Mouse (Mus musculus) right cerebral cortex, adult 2 months (tissue): Measurements from ENCODE around the gene E130308A19Rik.

ENCODE experiments used
- DNase-seq, 2 experiments: peaks; one replicate each; pipeline ENCODE4 v3.0.0; 2021 to 2022; ENCODE audit warnings: low spot score in 2 of 2

The E130308A19Rik gene

DNA sequence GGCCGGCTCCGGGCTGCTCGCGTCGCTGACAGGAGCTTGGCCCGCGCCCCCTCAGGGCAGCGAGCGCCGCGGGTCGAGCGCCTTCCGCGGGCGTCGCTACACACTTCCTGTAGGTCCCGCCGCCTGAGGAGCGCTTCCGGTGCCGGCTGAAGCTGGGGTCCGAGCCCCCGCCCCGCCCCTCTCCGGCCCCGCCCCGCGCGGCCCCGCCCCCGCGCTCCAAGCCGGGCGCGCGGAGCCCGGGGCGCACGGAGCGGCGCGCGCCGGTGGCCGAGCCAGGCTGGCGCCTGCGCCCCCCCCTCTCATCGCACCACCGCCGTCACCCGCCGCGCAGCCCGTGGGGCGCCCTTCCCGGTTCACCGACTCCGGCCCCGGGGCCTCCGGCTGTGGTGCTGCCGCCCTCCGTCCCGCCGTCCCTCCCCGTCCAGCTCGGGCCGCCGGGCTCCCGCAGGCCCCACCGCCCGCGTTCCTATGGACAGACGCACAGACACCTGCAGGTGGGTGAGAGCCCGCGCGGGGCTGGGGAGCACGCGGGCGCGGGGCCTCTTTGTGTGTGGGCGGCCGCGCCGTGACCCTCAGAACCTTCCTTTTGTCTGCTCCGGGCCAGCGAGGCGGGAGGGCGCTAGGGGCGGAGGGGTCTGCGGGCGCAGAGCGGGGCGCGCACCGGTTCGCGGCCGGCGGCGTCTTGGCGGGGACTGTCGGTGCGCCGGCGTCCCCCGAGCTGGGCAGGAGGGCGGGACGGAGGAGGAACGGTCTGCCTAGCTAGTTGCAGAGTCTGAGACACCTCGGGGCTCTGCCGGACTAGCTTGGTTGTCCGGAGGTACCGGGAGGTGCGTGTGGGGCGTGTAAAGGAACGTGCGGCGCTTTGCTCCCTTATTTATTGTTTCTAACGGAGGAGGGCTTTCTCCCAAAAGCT, at the start of gene E130308A19Rik:
Gene E130308A19Rik (plus strand): TSS at position 214 of the 913 bp plus-strand sequence.
- peak; percentile 33 to 53 for DNase-seq

DNA sequence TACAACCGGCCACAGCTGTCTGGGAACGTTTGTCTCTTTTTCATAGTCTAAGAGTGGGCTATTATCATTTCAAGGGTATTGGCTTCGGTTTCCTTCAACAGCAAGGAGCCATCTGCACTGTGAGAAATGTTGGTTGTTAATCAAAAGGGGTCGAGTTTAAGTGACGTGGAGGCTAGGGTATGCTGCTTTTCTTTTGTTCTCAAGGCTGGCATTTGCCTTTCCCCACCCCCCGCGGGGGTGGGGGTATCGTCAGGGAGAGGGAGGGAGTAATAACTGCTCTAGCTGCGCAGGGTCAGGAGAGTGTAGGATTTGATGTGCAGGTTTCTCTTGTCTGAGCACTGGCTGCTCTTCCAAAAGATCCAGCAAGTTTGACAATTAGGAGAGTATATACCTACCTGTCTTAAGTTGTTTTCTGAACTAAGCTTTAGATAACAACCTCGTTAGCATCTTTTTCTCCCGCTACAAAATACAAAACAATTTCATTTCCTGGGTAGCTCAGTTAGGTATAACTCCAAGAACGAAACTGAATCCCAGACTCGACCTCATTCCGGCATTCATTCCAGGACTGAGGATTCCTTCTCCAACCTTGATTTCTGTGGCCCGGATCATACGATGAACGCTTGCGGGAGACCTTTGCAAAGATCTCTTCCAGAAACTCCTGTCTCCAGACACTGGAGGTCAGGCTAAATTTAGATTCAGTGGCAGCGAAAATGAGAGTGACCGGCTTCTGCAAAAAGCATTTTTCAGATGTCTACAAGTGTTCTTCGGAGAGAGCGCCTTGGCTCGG, 45.3 kb upstream of the E130308A19Rik start:
- peak in 1 of 2 experiments; percentile 12 for DNase-seq

DNA sequence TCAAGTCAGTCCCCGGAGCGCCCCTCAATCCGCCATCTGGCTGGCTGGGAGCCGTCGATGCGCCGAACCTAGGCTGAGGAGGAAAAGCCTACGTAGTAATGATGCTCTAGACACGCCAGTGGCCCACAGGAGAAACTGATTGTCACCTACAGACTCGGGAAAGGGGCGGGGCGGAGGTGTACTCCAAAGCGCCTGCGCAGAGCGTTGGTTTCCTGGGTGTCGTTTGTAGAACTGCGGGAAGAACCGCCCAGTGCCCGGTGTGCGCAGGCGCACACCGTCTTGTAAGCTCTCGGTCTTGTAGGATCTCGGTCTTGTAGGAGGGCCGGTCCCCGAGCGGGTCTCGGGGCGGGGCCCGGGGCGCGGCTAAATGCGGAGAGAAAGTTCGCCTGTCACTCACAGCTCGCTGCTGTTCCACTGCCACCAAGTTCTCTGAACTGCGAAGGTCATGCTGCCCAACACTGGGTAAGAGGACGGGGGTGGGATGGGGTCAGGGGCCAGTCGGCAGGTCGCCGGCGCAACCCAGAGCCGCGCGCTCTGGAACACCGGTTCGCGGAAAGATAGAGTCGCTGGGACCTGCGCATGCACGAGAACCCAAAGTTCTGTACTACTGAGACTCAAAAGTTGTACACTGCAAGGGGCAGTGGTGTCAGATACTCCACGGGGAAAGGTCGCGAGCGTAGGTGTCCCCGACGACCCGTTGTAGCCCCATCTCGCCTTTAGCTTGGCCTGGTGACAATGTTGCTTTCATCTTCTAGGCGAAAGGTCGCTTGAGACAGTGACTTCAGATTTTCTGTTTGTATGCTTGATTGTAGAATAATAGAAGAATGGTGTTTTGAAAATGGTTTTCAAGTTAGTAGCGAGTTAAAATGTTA, 44.5 kb upstream of the E130308A19Rik start, which contains the start of gene Hsdl2:
Gene Hsdl2 (plus strand): TSS at position 250 of the 872 bp plus-strand sequence.
- peak; percentile 99 to 100 for DNase-seq

DNA sequence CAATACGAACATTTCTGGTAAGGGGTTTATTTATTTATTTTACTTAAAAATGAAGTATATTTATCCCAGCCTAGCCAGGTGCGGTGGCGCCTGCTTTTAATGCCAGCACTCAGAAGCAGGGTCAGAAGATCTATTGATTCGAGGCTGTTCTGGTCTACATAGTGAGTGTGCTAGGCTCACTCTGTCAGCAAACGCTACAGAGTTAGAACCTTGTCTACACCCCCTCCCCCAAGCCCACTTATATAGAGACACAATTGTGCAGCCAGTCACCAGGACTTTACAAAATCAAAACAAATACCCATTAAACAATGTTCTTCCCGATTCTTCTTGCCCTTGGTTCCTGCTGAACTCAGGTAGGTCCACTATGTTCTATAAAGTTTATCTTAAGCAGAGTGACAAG, 43.8 kb upstream of the E130308A19Rik start:
- DNase-seq = no peak

DNA sequence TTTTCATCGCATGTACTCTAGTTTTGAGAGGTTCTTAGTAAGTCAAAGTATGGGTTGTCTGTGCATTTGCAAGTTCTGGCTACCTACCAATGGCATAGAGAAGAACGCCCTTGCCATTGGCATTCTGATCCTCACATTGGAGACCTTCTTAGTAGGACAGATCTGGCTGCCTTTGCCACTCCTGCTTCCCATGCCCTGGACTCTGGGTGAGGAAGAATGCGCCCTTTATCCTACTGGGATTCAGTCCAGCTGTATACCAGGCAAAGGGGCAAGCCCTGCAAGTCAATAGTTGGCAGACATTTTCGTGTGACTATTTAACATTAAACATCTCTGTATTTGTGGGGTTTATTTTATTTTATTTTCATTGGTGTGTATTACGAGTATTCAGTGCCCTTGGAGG, 40.9 kb upstream of the E130308A19Rik start:
- DNase-seq = no peak

DNA sequence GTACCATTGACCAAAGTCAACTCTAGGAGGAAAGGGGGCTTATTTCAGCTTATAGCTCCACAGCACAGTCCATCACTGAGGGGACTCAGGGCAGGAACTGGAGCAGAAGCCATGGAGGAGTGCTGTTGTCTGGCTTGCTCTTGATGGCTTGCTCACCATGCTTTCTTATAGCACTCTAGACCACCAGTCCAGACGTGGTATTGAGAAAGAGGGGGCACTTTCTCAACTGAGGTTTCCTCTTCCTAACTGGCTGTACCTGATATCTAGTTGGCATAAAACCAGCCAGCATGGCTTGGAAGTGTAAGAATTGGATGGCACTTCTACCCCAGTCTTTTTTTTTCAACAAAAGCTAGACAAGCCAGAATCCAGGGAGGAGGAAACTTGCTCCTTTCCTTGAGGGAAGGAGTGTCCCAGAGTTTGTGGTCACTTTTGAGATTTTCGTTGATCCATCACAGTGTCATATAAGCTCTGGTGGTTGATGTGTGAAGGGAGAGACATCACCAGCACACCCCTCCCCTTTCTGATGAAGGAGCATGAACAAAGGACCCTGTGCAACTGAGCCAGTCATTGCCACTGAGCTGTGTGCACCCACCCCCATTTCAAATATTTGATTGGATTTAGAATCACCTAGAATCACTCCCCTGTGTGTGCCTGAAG, 38.7 kb upstream of the E130308A19Rik start:
- no peak for DNase-seq

DNA sequence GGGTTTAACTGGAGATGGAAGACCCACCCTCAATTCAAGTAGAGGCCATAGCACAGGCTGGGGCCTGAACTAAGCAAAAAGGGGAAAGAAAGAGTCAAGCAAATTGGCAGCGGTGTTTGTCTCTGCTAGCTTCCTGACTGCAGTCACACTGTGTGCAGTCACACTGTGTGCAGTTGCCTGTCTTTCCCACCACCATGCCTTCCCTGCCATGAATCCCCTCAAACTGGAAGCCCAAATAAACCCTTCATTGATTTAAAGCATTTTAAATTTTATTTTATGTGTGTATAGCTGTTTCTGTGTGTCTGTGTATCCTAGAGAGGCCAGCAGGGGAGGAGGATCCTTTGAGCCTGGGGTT, 38.2 kb upstream of the E130308A19Rik start:
- DNase-seq = no peak

DNA sequence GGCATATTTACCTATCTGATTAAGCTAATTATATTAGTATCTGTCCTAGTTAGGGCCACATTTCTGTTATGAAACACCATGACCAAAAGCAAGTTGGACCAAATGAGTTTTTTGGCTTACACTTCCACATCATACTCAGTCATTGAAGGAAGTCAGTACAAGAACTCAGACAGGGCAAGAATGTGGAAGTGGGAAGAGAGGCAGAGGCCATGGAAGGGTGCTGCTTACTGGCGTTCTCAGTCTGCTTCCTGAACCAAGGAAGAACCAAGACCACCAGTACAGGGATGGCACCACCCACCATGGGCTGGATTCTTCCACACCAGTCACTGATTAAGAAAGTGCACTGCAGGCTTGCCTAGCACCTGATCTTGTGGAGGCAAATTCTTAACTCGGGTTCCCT, 31.4 kb upstream of the E130308A19Rik start:
- no peak for DNase-seq

DNA sequence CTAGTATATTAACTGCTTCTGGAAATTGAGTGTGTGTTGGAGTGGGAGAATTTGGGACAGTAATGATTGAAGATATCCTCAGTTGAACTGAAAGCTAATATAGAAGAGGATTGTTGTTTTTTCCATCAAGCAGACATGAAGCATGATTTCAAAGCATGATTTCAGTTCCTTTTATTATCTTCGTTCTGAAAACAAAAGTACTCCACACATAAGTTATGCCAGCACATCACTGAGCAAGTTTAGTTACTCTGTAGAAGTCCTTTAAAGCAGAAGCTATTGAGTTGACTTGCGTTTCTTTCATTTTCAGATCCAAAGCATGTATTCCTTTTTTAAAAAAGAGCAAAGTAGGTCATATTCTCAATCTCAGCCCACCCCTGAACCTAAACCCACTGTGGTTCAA, 29.5 kb upstream of the E130308A19Rik start:
- DNase-seq = no peak

DNA sequence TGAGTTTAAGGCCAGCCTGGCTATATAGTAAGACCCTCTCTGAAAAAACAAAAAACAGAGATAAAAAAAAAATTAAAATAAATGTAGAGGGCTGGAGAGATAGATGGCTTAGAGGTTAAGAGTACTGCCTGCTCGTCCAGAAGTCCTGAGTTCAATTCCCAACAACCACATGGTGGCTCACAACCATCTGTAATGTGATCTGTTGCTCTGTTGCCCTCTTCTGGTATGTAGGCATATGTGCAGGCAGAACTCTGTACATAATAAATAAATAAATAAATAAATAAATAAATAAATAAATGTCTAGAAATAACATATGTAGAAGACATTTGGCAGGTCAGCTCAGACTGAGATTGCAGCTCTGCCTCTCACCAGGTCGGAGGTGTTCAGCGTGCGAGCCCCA, 23.3 kb upstream of the E130308A19Rik start:
- no peak for DNase-seq

DNA sequence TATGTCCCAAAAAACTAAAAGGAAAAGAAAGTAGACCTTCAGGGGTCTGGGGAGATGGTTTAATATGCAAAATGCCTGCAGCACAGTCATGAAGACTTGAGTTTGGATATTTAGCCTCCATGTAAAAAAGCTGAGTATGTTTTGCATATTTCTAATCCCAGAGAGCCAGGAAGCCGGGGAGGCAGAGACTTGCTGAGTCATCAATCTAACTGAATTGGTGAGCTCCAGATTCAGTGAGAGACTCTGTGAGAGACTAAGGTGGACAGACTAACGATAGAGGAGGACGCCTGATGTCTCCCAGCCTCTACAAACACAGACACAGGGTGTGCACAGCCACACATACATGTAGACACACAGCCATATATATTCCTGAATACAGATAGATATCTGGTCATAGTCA, 21.1 kb upstream of the E130308A19Rik start:
- DNase-seq = no peak

DNA sequence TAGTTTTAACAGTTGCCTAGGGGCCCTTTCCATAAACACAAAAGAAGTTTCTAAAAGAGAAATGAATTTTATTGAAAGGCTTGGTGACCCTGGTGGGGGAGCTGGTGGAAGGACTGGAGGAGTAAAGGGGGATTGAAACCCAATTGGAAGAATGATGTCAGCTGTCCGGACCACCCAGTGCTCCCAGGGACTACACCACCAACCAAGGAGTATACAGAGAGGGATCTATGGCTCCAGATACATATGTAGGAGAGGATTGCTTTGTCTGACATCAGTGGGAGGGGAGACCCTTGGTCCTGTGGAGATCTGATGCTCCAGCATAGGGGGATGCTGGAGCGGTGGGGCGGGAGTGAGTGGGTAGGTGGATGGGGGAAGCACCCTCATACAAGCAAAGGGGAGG, 20.5 kb upstream of the E130308A19Rik start:
- no peak for DNase-seq

DNA sequence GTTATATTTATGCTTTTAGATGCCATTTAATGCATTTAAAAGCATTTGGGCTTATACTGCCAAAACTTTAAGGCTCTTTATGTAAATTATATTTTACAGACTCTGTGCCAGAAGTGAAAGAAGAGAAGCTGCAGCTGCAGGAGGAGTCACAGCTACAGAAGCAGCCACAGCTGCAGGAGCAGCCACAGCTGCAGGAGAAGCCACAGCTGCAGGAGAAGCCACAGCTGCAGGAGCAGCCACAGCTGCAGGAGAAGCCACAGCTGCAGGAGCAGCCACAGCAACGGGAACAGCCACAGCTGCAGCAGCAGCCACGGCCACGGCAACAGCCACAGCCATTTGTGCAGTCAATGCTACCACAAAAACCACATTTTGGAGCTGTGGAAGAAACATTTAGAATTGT, 15.6 kb upstream of the E130308A19Rik start:
- no peak for DNase-seq

DNA sequence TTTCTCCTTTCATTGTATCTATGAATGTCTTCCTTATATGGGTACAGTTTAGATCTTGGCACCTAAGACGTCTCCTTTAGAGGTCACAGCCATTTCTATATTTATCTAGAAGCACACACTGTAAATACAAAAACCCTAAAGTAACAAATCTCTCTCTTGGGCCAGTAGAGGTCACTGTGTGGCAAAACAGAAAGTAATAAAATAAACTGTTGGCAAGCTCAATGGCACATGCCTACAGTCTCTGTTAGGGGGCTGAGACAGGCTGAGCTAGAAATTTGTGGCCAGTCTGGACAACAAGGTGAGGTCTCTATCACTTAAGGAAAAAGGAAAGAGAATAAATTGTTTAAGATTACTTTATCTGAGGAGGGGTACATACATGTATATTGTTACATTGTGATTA, 11.0 kb upstream of the E130308A19Rik start:
- no peak for DNase-seq

DNA sequence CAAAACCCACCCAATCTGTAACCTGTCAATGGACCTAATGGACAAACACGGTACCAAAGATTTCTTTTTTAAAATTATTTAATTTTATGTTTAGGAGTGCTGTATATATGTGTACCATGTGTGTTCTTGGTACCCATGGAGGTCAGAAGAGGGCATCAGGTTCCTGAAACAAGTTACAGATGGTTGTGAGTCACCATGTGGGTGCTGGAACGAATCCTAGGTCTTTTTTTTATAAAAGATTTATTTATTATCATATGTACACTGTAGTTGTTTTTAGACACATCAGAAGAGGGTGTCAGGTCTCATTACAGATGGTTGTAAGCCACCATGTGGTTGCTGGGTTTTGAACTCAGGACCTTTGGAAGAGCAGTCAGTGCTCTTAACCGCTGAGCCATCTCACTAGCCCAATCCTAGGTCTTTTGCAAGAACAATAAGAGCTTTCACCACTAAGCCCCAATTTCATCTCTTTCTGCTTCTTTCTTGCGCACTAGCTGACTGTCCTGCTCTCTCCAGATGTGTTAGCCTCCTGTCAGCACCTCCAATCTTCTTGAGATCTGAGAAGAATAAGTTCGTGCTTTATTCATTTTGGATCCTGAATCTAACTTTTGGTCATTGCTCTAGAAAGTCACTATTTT, 6.3 kb upstream of the E130308A19Rik start:
- no peak for DNase-seq

DNA sequence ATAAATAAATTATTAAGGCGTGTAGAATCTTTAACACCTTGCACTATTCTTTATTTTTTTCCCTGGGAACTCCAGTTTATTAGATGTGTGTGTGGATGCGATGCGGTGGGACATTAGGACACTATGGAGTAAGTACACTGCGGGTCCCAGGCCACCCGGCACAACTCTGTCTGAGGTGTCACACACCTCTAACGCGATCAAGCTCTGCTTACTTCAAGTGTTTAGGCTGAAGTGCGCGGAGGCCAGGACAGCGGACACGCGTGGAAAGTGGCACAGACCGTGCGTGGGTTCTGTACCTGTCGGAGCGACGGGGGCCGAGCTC, 374 bp upstream of the E130308A19Rik start:
- no peak for DNase-seq

DNA sequence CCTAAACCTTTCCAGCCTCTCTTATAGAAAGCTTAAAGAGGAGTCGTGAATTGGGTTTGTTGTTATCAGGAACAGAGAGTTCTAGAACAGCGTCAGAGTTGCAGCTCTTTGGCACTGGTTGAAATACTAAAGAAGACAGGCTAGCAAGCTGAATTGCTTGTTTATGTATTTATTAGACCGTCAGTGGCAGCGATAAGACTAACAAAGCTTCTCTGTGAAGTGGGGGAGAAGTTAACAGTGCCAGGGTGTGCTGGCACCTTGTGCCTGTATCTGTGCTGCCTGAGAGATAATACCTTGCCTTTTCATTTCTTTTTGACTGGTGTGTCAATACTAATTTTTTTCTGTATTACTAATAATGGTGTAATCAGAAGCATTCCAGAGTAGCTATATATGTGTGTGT, 2.2 kb downstream of the E130308A19Rik start:
- no peak for DNase-seq

DNA sequence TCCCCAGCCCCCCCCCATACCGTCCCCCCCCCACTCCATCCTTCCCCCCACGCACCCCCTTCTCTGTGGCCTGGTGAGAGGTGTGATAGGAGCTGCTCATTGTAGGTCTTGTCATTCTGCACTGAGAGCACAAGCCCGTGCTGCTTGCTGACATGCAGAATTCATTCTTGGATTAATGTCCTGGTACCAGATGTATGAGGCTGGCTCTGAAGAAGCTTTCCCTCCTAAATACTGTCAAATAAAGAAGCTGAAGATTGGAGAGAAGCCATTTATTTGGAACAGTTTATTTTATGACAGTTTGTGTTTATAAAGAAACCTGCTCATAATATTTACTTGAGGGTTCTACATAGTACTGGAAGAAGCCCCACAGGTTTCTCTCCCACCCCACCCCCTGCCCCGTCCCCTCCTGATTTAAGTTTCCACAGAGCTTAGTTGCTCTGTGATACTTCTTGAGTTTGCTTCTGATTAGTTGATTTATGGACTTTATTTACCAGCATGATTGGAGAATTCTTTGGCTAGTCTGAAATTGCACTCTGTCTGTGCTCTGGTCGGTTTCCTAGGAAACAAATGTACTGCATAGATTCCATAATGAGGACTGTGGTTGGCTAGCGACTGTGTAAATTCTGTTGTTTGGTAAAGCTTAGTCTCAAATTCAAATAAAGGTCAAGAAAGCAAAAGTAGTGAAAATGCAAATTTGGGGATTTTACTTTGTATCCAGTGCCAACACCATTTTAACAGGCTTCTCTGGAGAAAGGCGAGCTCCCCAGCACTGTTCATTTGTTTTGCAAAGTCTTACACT, 3.3 kb downstream of the E130308A19Rik start:
- peak in 1 of 2 experiments; percentile 10 for DNase-seq

DNA sequence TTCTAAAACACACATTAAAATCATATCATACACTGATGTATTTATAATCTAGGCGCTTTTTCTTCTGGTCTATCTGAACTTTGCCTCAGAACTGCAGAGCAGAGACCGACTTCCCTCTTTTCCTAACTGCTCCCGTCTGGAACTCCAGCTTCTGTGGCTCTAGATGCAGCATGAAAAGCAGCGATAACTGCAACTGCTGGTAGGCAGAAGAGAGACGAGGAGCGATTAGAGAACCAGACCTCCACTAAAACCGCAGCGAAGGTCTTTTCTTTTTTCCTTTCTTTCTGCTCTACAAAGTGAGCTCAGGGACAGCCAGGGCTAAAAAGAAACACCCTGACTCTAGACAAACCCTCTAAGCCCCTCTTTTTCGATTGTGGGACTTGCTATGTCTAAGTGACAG, 4.1 kb downstream of the E130308A19Rik start:
- no peak for DNase-seq

DNA sequence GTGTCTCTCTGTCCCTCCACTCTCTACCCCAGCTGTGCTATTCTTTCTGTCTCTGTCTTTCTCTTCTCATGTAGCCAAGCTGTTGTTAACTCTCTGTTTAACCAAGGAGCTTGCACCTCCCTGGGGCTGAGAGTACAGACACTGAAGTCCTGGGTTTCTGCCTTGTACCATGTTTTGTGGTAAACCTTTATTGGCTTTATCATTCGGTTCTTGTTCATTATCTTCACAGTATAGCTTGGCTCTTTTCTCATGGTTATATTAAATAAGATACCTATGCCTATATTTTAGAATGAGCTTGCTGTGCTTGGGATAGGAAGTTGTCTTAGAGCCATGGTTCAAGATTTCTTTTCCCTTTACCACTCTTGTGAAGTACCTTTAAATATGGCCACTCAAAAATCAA, 8.5 kb downstream of the E130308A19Rik start:
- no peak for DNase-seq
